Mouse (Mus musculus) midbrain, embryonic 16.5 days (tissue): Measurements from ENCODE around the gene Trcg1. TPM values are rescaled to one million over a fixed set of nuclear protein-coding genes. Genes with fewer than 3 reads are reported as not detected.

Experiments used
- ATAC-seq: fragments of 200-750 bp; cut with Nextera tagmentation; 2 replicates; pipeline ENCODE4 v1.8.0; 2017; ENCODE audit warnings: moderate TSS enrichment
- H3K27ac ChIP-seq: fragments of 300-500 bp; sonication (generic); 2 replicates; pipeline ENCODE4 v1.5.1; 2014; ENCODE audit warnings: mild to moderate bottlenecking, low read length, mixed read lengths
- H3K27me3 ChIP-seq: fragments of 300-500 bp; sonication (generic); 2 replicates; pipeline ENCODE4 v1.6.1; 2014; ENCODE audit warnings: low read depth, low read length, mixed read lengths; ENCODE audit not compliant: control insufficient read depth, insufficient read depth
- H3K36me3 ChIP-seq: fragments of 300-500 bp; sonication (generic); 2 replicates; pipeline ENCODE4 v1.6.1; 2014; ENCODE audit warnings: mild to moderate bottlenecking, low read length, moderate library complexity, mixed read lengths; ENCODE audit not compliant: control insufficient read depth, insufficient read depth
- H3K4me1 ChIP-seq: fragments of 300-500 bp; sonication (generic); 2 replicates; pipeline ENCODE4 v1.6.1; 2014; ENCODE audit warnings: mild to moderate bottlenecking, low read length, mixed read lengths; ENCODE audit not compliant: control insufficient read depth, insufficient read depth
- H3K4me2 ChIP-seq: fragments of 300-500 bp; sonication (generic); 2 replicates; pipeline ENCODE4 v1.6.1; 2014; ENCODE audit warnings: mild to moderate bottlenecking, low read length, mixed read lengths
- H3K4me3 ChIP-seq: fragments of 300-500 bp; sonication (generic); 2 replicates; pipeline ENCODE4 v1.5.1; 2014; ENCODE audit warnings: low read depth, mild to moderate bottlenecking, low read length, moderate library complexity, mixed read lengths
- H3K9ac ChIP-seq: fragments of 300-500 bp; sonication (generic); 2 replicates; pipeline ENCODE4 v1.6.1; 2014; ENCODE audit warnings: low read depth, low read length, mixed read lengths
- H3K9me3 ChIP-seq: fragments of 300-500 bp; sonication (generic); replicated peaks from 2 replicates; pipeline ENCODE4 v1.6.1; 2014; ENCODE audit warnings: mild to moderate bottlenecking, low read length, mixed read lengths; ENCODE audit not compliant: control insufficient read depth, poor library complexity, severe bottlenecking
- WGBS: fragments of 180-500 bp; shearing (Covaris S2); extraction: QIAGEN DNeasy Blood & Tissue Kit; methylation state at CpG from one replicate; pipeline ENCODE4 v1.1.7; 2014; 5-methylcytosine and 5-hydroxymethylcytosine counted together
- polyA plus RNA-seq: library from polyadenylated mRNA; unstranded; fragments of >200 nt; fragmentation: Nextera tagmentation; extraction: Ambion mirVana; gene quantifications from 2 replicates; pipeline ENCODE4 v1.2.1, GENCODE M21; 2015

Gene Trcg1
- polyA plus RNA-seq, 1 experiment from 2014 or later = not detected

- no peak overlapping the region for H3K4me3 ChIP-seq
- H3K9ac ChIP-seq = no peak overlapping the region
- no peaks in the 10 kb centered on the region for H3K27me3 ChIP-seq
- 87% methylated on average over 4 of the region's 4 CpGs for WGBS
- no peaks in the 10 kb centered on the region for H3K9me3 ChIP-seq
- no peak overlapping the region for H3K27ac ChIP-seq
- H3K4me1 ChIP-seq = no peaks in the 10 kb centered on the region
- H3K36me3 ChIP-seq = no peaks in the 10 kb centered on the region
- H3K4me2 ChIP-seq = no peak overlapping the region
- ATAC-seq = no peak
Measured at GRCm38 (mm10) chr9:57229726-57230125, 6.6 kb upstream of the Trcg1 start.

- no peaks in the 10 kb centered on the region for H3K36me3 ChIP-seq
- H3K4me3 ChIP-seq = no peak overlapping the region
- H3K27me3 ChIP-seq = no peaks in the 10 kb centered on the region
- no peak overlapping the region for H3K9ac ChIP-seq
- H3K4me2 ChIP-seq = no peak overlapping the region
- no peaks in the 10 kb centered on the region for H3K9me3 ChIP-seq
- ATAC-seq = no peak
- H3K4me1 ChIP-seq = no peaks in the 10 kb centered on the region
- no peak overlapping the region for H3K27ac ChIP-seq
- 74% methylated on average over 9 of the region's 9 CpGs for WGBS
Measured at GRCm38 (mm10) chr9:57230146-57230783, 6.1 kb upstream of the Trcg1 start.

GRCm38 (mm10) chr9:57231536-57232255 lies 4.7 kb upstream of the Trcg1 start:
- Histone ChIP-seq H3K4me3 (no peak overlapping the region), H3K27me3 (no peaks in the 10 kb centered on the region), H3K4me1 (no peaks in the 10 kb centered on the region), H3K9me3 (no peaks in the 10 kb centered on the region), H3K27ac (no peak overlapping the region), H3K9ac (no peak overlapping the region), H3K4me2 (no peak overlapping the region), H3K36me3 (no peaks in the 10 kb centered on the region)
- ATAC-seq = no peak
- WGBS = 76% methylated on average over 8 of the region's 8 CpGs

GRCm38 (mm10) chr9:57232341-57232940 lies 3.9 kb upstream of the Trcg1 start:
- Histone ChIP-seq H3K27ac (no peak overlapping the region), H3K36me3 (no peaks in the 10 kb centered on the region), H3K4me1 (no peaks in the 10 kb centered on the region), H3K4me3 (no peak overlapping the region), H3K9me3 (no peaks in the 10 kb centered on the region), H3K9ac (no peak overlapping the region), H3K4me2 (no peak overlapping the region), H3K27me3 (no peaks in the 10 kb centered on the region)
- ATAC-seq = no peak
- 90% methylated on average over 5 of the region's 5 CpGs for WGBS

- WGBS = 85% methylated on average over 6 of the region's 6 CpGs
- H3K4me2 ChIP-seq = no peak overlapping the region
- H3K4me3 ChIP-seq = no peak overlapping the region
- no peaks in the 10 kb centered on the region for H3K9me3 ChIP-seq
- no peaks in the 10 kb centered on the region for H3K36me3 ChIP-seq
- no peak overlapping the region for H3K9ac ChIP-seq
- ATAC-seq = no peak
- no peak overlapping the region for H3K27ac ChIP-seq
- H3K4me1 ChIP-seq = no peaks in the 10 kb centered on the region
- no peaks in the 10 kb centered on the region for H3K27me3 ChIP-seq
Measured at GRCm38 (mm10) chr9:57233142-57233541, 3.2 kb upstream of the Trcg1 start.

- WGBS = 88% methylated on average over 3 of the region's 3 CpGs
- Histone ChIP-seq H3K9ac (no peak overlapping the region), H3K4me2 (no peak overlapping the region), H3K4me3 (no peak overlapping the region), H3K36me3 (no peaks in the 10 kb centered on the region), H3K27ac (no peak overlapping the region), H3K9me3 (no peaks in the 10 kb centered on the region), H3K27me3 (no peaks in the 10 kb centered on the region), H3K4me1 (no peaks in the 10 kb centered on the region)
- ATAC-seq = no peak
Measured at GRCm38 (mm10) chr9:57233767-57234166, 2.6 kb upstream of the Trcg1 start.

- H3K9ac ChIP-seq = no peak overlapping the region
- 81% methylated on average over 5 of the region's 5 CpGs for WGBS
- no peak for ATAC-seq
- H3K36me3 ChIP-seq = no peaks in the 10 kb centered on the region
- H3K9me3 ChIP-seq = no peaks in the 10 kb centered on the region
- H3K4me2 ChIP-seq = no peak overlapping the region
- no peaks in the 10 kb centered on the region for H3K27me3 ChIP-seq
- no peak overlapping the region for H3K4me3 ChIP-seq
- no peaks in the 10 kb centered on the region for H3K4me1 ChIP-seq
- no peak overlapping the region for H3K27ac ChIP-seq
Measured at GRCm38 (mm10) chr9:57237705-57238104, 1.3 kb downstream of the Trcg1 start.

GRCm38 (mm10) chr9:57238220-57238619 lies 1.9 kb downstream of the Trcg1 start:
- Histone ChIP-seq H3K27ac (no peak overlapping the region), H3K9me3 (no peaks in the 10 kb centered on the region), H3K9ac (no peak overlapping the region), H3K4me1 (no peaks in the 10 kb centered on the region), H3K27me3 (no peaks in the 10 kb centered on the region), H3K4me2 (no peak overlapping the region), H3K36me3 (no peaks in the 10 kb centered on the region), H3K4me3 (no peak overlapping the region)
- no peak for ATAC-seq
- WGBS = 95% methylated on average over 2 of the region's 2 CpGs

- no peak for ATAC-seq
- H3K9me3 ChIP-seq = no peaks in the 10 kb centered on the region
- no peaks in the 10 kb centered on the region for H3K36me3 ChIP-seq
- WGBS = 92% methylated on average over 5 of the region's 5 CpGs
- H3K9ac ChIP-seq = no peak overlapping the region
- no peak overlapping the region for H3K27ac ChIP-seq
- H3K27me3 ChIP-seq = no peaks in the 10 kb centered on the region
- H3K4me2 ChIP-seq = no peak overlapping the region
- H3K4me3 ChIP-seq = no peak overlapping the region
- H3K4me1 ChIP-seq = no peaks in the 10 kb centered on the region
Measured at GRCm38 (mm10) chr9:57241111-57241510, 4.8 kb downstream of the Trcg1 start.
